Mouse (Mus musculus) embryonic facial prominence, embryonic 15.5 days (tissue): ENCODE results near the gene Loxl1. TPM values are rescaled to one million over a fixed set of nuclear protein-coding genes. Genes with fewer than 3 reads are reported as not detected.
A peak's percentile ranks its signal among the peaks of the same experiment; 100 is the strongest.

Experiments used
- ATAC-seq: fragments of 200-750 bp; cut with Nextera tagmentation; 2 replicates; pipeline ENCODE4 v1.8.0; 2017; ENCODE audit warnings: low read depth, moderate TSS enrichment; ENCODE audit not compliant: insufficient number of reproducible peaks, low FRiP score, low TSS enrichment
- H3K27ac ChIP-seq: fragments of 300-500 bp; sonication (generic); replicated peaks from 2 replicates; pipeline ENCODE4 v1.5.1; 2015; ENCODE audit warnings: mild to moderate bottlenecking, inconsistent platforms
- H3K27me3 ChIP-seq: fragments of 300-500 bp; sonication (generic); 2 replicates; pipeline ENCODE4 v1.6.1; 2015; ENCODE audit warnings: inconsistent platforms
- H3K36me3 ChIP-seq: fragments of 300-500 bp; sonication (generic); 2 replicates; pipeline ENCODE4 v1.6.1; 2015; ENCODE audit warnings: mild to moderate bottlenecking, inconsistent platforms
- H3K4me1 ChIP-seq: fragments of 300-500 bp; sonication (generic); 2 replicates; pipeline ENCODE4 v1.6.1; 2015; ENCODE audit warnings: inconsistent platforms
- H3K4me2 ChIP-seq: fragments of 300-500 bp; sonication (generic); replicated peaks from 2 replicates; pipeline ENCODE4 v1.6.1; 2015; ENCODE audit warnings: mild to moderate bottlenecking, inconsistent platforms
- H3K4me3 ChIP-seq: fragments of 300-500 bp; sonication (generic); replicated peaks from 2 replicates; pipeline ENCODE4 v1.5.1; 2015; ENCODE audit warnings: mild to moderate bottlenecking, inconsistent platforms
- H3K9ac ChIP-seq: fragments of 300-500 bp; sonication (generic); 2 replicates; pipeline ENCODE4 v1.6.1; 2015; ENCODE audit warnings: inconsistent platforms
- H3K9me3 ChIP-seq: fragments of 300-500 bp; sonication (generic); replicated peaks from 2 replicates; pipeline ENCODE4 v1.6.1; 2016; ENCODE audit warnings: inconsistent platforms
- WGBS: fragments of 180-500 bp; shearing (Covaris S2); methylation state at CpG from one replicate; pipeline ENCODE4 v1.1.7; 2015; 5-methylcytosine and 5-hydroxymethylcytosine counted together
- polyA plus RNA-seq: library from polyadenylated mRNA; unstranded; fragments of >200 nt; fragmentation: Nextera tagmentation; extraction: Ambion mirVana; gene quantifications from 2 replicates; pipeline ENCODE4 v1.2.1, GENCODE M21; 2015

The Loxl1 gene
- polyA plus RNA-seq, 1 experiment from 2014 or later, result 89.8 TPM

DNA sequence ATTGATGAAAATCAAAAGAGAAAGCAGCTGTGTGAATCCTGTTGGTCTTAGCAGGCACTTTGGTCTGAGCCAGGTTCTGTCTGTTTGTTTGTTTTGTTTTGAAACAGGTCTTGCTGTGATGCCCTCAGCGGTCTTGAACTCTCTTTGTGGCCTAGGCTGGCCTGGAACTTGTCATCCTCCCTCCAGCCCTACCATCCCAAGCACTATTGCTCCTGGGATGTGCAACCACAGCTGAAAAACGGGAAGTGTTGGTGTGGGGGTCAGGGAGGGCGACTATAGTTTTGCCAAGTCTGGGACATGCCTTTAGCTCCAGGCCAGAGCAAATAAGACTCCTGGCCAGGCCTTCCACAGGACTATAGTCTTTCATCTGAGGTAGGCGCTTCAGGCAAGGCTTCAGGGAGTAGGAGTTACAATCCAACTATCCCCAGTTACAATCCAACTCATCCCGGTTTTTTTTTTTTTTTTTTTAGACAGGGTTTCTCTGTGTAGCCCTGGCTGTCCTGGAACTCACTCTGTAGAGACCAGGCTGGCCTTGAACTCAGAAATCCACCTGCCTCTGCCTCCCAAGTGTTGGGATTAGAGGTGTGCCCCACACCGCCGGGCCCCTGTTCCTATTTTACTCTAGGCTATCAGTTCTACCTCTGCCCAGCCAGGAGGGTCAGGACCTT lies 64.1 kb downstream of the Loxl1 start:
- no peaks in the 10 kb centered on the region for H3K9me3 ChIP-seq
- peaks cover 39% of the 10 kb centered on the region for H3K4me1 ChIP-seq
- H3K27me3 ChIP-seq, result no peaks in the 10 kb centered on the region
- H3K36me3 ChIP-seq, result 0 out of 2 replicates have a peak, but pooled peaks cover 2% of the 10 kb centered on the region
- peak overlapping the region; percentile 46 for H3K4me3 ChIP-seq
- ATAC-seq, result no peak
- 23% methylated on average over 7 of the region's 7 CpGs for WGBS
- peak overlapping the region; percentile 35; the same call in 1 of the 2 replicates for H3K9ac ChIP-seq
- H3K4me2 ChIP-seq, result peak overlapping the region; percentile 52
- H3K27ac ChIP-seq, result peak overlapping the region; percentile 92; the same call in 1 of the 2 replicates

DNA sequence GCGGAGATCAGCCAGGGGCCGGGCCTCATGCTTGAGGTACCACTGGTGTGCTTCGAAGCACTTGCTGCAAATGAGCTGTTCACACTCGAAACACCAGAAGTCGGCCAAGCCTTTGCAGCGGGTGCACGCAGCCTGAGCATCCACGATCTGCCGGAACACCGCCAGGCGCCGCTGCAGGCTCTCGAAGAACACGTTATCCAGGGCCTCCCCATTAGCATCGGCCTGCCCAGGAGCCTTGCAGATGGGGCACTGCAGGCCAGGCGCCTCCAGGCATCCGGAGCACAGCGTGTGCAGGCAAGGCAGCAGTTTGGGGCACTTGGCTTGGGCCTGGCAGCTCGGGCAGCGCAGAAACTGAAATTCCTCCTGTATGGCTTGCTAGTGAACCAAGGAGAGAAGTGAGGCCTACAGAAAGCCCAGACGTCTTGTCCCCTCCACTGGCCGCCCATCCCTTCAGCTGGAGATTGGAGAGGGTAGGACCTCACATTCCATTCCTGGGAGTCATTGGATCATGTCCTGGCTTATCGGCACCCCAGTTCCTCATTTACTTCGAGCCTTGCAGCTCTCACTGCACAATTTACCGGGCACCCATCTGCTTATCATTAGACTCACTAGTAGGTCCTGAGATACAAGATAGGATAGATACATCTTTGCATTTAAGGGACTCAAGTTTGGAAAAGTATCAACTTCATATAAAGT lies 65.8 kb downstream of the Loxl1 start:
- Histone ChIP-seq H3K4me3 (peak overlapping the region; percentile 31), H3K27me3 (no peaks in the 10 kb centered on the region), H3K9me3 (no peaks in the 10 kb centered on the region), H3K36me3 (0 out of 2 replicates have a peak, but pooled peaks cover 6% of the 10 kb centered on the region), H3K4me1 (peaks cover 44% of the 10 kb centered on the region), H3K9ac (peak overlapping the region; percentile 35; the same call in 1 of the 2 replicates), H3K27ac (peak overlapping the region; percentile 48), H3K4me2 (peak overlapping the region; percentile 57)
- 16% methylated on average over 25 of the region's 25 CpGs for WGBS
- ATAC-seq, result no peak; the same call in 1 of the 2 replicates

DNA sequence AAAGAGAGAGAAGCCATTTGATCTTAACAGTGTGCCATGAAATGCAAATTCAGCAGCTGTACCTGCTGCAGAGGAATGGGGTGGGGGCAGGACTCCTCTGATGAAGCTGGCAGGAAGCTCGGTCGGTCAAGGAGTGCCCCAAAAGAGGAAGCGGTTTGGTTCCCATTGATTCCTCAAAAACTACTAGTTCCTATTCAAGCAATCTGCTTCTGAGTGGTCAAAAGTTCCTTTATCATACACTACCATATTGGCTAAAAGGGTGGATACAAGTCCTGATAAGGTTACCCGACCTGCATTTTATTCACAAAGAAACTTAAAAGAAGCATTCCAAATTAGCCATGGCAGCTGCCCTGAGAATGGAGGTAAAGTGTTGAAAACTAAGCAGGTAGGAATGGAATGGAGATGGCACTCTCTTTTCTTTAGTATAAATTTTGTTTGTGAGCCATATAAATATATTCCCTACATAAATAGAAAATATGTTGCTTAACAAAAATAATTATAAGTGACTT lies 66.8 kb downstream of the Loxl1 start:
- Histone ChIP-seq H3K9me3 (no peaks in the 10 kb centered on the region), H3K4me3 (no peak overlapping the region), H3K4me1 (peaks cover 54% of the 10 kb centered on the region), H3K9ac (no peak overlapping the region), H3K27ac (no peak overlapping the region), H3K27me3 (no peaks in the 10 kb centered on the region), H3K4me2 (no peak overlapping the region), H3K36me3 (0 out of 2 replicates have a peak, but pooled peaks cover 6% of the 10 kb centered on the region)
- ATAC-seq, result no peak
- 71% methylated on average over 4 of the region's 4 CpGs for WGBS

DNA sequence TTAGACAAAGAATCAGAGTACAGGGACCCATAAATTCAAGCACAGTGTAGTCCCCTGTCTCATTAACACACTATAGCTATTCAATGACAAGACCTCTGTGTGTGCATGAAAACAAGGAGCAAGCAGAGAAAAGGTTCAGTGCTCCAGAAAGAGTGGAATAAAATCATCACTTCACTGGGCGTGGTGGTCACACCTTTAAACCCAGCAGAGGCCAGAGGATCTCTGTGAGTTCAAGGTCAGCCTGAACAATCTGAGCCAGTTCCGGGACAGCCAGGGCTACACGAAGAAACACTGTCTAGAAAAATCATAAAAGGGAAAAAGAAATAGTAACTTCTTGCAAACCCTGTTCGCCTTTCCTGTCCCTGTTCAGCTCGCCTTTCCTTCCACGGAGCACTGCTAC lies 69.3 kb downstream of the Loxl1 start:
- peaks cover 40% of the 10 kb centered on the region for H3K4me1 ChIP-seq
- WGBS, result 87% methylated on average over 6 of the region's 6 CpGs
- no peak for ATAC-seq

DNA sequence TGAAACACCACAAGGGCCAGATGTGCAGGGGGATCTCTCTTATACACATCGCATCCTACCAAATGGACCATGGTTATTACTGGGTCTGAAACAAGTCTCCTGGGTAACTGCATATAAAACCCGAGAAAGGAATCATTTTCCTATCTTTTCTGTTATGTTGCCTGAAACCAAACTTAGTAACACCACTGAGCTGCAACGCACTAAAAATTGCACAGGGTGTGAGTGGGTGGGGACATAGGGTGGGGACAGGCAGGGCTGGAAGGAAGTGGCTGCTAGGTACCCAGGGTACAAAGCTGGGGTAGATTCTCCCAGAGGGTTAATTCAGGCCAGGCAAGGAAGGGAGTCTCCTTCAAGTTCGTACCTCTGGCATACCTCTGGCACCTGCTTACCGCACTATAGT lies 70.3 kb downstream of the Loxl1 start:
- H3K27ac ChIP-seq, result no peak overlapping the region
- no peak overlapping the region for H3K9ac ChIP-seq
- ATAC-seq, result no peak
- 68% methylated on average over 5 of the region's 5 CpGs for WGBS
- H3K27me3 ChIP-seq, result no peaks in the 10 kb centered on the region
- 0 out of 2 replicates have a peak, but pooled peaks cover 6% of the 10 kb centered on the region for H3K36me3 ChIP-seq
- no peak overlapping the region for H3K4me3 ChIP-seq
- H3K9me3 ChIP-seq, result no peaks in the 10 kb centered on the region
- peaks cover 33% of the 10 kb centered on the region for H3K4me1 ChIP-seq
- H3K4me2 ChIP-seq, result no peak overlapping the region

More for the DNA sequence above, 69.3 kb downstream of the Loxl1 start:
- H3K36me3 ChIP-seq, result 0 out of 2 replicates have a peak, but pooled peaks cover 6% of the 10 kb centered on the region
- H3K4me2 ChIP-seq, result no peak overlapping the region
- H3K27me3 ChIP-seq, result no peaks in the 10 kb centered on the region
- no peak overlapping the region for H3K4me3 ChIP-seq
- H3K27ac ChIP-seq, result no peak overlapping the region
- H3K9ac ChIP-seq, result no peak overlapping the region
- no peaks in the 10 kb centered on the region for H3K9me3 ChIP-seq

DNA sequence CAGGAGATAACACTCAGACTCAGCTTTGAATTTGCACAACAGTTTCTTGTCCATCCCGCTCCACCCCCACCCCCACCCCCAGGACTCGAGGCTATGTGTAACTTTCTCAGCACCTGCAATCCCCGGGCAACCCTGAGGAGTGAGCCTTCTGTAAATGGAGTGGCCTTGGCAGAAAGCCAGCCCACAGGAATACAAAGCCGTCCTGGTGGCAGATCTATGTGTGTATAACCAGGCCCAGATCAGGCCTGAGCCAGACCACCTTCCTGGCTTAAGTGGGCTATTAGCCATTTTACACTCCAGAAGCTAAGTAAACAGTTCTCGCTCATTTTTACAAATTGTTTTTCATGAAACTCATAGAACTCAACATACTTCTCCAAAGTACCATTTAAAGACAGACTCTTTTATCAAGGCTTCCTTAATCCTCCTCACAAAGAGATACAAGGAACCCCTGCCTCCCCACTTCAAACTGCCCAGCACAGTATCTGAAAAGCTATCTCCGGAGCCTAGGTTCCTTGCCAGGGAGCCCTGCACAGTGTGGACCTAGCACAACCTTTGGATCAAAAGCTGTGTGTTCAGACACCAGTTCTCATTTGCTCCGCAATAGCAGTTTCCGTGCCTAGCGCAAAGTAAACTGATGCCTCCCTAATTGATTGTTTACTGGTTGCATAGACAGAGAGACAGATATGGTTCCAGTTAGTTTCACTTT lies 71.1 kb downstream of the Loxl1 start:
- 0 out of 2 replicates have a peak, but pooled peaks cover 6% of the 10 kb centered on the region for H3K36me3 ChIP-seq
- 46% methylated on average over 9 of the region's 9 CpGs for WGBS
- H3K27ac ChIP-seq, result no peak overlapping the region
- peak; percentile 43; the same call in 1 of the 2 replicates for ATAC-seq
- H3K4me3 ChIP-seq, result no peak overlapping the region
- H3K27me3 ChIP-seq, result no peaks in the 10 kb centered on the region
- H3K9ac ChIP-seq, result no peak overlapping the region
- H3K4me1 ChIP-seq, result peaks cover 25% of the 10 kb centered on the region
- no peak overlapping the region for H3K4me2 ChIP-seq
- H3K9me3 ChIP-seq, result no peaks in the 10 kb centered on the region

Other genes starting within 250 kb of the Loxl1 start
- 8.7 and 13.9 TPM in 2 replicates for gene Stra6, start 249.4 kb downstream of the Loxl1 start, polyA plus RNA-seq
- 1.3 and 1.6 TPM in 2 replicates for gene Ccdc33, start 194.4 kb downstream of the Loxl1 start, polyA plus RNA-seq
- gene Islr, start 108.9 kb downstream of the Loxl1 start, polyA plus RNA-seq, result 150 and 165 TPM in 2 replicates
- gene Islr2, start 108.9 kb downstream of the Loxl1 start, polyA plus RNA-seq, result 0.80 and 0.81 TPM in 2 replicates
- 14.5 and 17.0 TPM in 2 replicates for gene Pml, start 63.4 kb downstream of the Loxl1 start, polyA plus RNA-seq
- 35.9 and 42.8 TPM in 2 replicates for gene Stoml1, start 60.0 kb downstream of the Loxl1 start, polyA plus RNA-seq
- gene Tbc1d21, start 57.3 kb upstream of the Loxl1 start, polyA plus RNA-seq, result not detected in 2 replicates
- 3.7 and 4.6 TPM in 2 replicates for gene Insyn1, start 175.4 kb upstream of the Loxl1 start, polyA plus RNA-seq
- 53.6 and 55.8 TPM in 2 replicates for gene Cd276, start 242.3 kb upstream of the Loxl1 start, polyA plus RNA-seq